Mouse (Mus musculus): ENCODE measurements around the gene Zfp385b.

Zfp385b gene

GRCm38 (mm10) chr2:77819539-77819938 lies at the start of gene Zfp385b:
TSS of gene Zfp385b (minus strand) at chr2:77819639.
- DNase-seq (ENCODE audit: low read depth): no peak

DNA sequence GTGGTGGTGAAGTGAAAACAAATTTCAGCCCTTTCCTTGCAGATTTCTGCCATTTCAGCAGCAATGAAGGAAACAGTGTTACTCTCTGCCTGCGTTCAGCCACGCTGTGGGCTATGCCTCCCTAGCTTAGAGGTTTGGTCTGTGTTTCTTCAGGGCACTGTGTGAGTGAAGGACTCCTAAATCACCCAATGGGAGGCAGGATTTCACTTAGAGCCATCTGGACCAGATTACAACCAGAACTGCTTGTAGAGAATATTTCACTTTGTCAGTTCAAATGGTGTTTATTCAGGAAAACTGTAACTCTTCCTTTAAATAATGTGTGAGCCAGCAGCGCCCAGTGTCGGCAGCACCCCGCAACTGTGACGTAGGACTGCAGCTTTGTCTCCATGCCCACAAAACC lies 44.5 kb upstream of the Zfp385b start:
- no peak for DNase-seq (ENCODE audit: low read depth)

DNA sequence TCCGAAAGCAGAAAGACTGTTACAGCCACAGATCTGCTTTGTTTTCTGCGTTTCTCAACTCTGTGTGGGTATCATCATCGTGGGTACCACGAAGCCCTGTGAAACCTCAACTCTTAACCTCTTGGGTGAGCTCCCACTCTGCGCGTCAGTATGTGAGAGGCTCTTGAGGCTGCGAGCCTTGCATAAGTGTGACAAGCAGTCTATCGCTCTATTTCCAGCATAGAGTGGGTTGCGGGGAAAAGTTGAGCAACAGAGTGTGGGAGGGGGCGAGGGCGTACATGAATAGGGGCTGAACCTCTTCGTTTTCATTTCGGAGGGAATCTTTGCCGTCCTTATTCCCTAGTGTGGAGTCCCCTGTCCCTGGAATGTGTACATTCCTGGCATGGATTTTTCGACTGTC lies 44.1 kb upstream of the Zfp385b start:
- DNase-seq (ENCODE audit: low read depth): no peak

GRCm38 (mm10) chr2:77841464-77841863 lies 22.0 kb upstream of the Zfp385b start:
- no peak for DNase-seq (ENCODE audit: low read depth)

GRCm38 (mm10) chr2:77839587-77839986 lies 20.1 kb upstream of the Zfp385b start:
- DNase-seq (ENCODE audit: low read depth): no peak

DNA sequence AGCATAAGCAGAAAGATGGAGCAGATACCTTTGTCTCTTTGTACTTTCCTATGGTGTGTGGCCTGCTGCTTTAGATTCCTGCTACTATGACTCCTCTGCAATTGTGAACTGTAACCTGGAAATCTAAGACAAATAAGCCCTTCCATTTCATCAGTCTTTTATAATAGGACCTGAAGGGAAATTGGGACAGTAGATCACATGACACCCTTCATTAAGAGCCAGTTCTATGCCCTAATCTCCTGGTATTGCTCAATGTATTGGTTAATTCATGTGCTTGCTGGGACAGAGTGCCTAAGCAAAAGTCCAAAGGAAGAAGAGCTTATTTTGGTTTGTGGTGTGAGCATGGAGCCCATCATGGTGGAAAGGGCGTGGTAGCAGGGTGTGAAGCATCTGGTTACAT lies 19.2 kb upstream of the Zfp385b start:
- no peak for DNase-seq (ENCODE audit: low read depth)

GRCm38 (mm10) chr2:77835781-77836180 lies 16.3 kb upstream of the Zfp385b start:
- DNase-seq (ENCODE audit: low read depth): no peak

GRCm38 (mm10) chr2:77826133-77826828 lies 6.8 kb upstream of the Zfp385b start:
- no peak for DNase-seq (ENCODE audit: low read depth)

- DNase-seq (ENCODE audit: low read depth): no peak
Observed at GRCm38 (mm10) chr2:77823026-77823425, 3.6 kb upstream of the Zfp385b start.

GRCm38 (mm10) chr2:77817357-77817894 lies 2.0 kb downstream of the Zfp385b start:
- DNase-seq (ENCODE audit: low read depth): no peak

DNA sequence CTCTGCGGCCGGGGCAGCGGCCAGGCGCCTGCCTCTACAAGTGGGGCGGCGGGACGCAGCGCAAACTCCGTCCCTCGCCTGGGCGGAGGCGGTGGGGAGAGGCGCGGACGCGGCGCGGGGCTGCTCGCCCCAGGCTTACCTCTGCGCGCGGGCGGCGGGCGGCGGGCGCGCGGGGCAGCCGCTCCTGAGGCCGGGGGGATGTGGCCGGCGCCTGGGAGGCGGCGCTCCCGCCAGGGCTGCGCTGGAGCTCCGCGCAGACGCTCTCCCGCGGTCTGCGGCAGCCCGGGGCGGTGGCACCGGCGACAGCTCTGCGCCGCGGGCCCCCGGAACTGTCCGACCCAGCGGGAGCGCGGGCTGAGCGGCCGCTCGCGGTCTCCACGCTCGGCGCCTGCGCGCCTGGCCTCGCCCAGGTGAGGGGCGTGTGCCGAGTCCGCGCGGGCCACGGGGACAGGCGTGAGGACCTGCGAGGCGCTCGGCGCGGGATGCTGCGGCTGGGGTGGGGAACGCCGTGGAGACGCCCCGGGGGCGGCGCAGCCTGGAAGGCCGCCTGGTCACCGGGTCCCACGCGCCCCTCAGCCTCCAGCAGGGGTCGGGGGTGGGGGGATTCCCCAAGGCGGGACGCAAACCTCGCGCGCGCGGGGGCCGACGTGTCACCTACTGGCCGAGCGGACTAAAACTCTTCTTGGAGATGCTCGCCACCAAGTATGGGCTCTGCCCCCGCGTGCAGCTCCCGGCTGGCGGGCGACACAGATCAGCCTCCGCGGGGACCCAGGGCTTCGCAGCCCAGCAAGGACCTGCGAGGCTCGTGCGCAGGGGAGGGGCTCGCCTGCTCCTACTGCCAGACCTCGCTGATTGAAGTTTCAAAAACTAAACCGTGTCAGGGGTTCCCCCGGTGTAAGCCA lies 2.8 kb downstream of the Zfp385b start:
- DNase-seq (ENCODE audit: low read depth): no peak

DNA sequence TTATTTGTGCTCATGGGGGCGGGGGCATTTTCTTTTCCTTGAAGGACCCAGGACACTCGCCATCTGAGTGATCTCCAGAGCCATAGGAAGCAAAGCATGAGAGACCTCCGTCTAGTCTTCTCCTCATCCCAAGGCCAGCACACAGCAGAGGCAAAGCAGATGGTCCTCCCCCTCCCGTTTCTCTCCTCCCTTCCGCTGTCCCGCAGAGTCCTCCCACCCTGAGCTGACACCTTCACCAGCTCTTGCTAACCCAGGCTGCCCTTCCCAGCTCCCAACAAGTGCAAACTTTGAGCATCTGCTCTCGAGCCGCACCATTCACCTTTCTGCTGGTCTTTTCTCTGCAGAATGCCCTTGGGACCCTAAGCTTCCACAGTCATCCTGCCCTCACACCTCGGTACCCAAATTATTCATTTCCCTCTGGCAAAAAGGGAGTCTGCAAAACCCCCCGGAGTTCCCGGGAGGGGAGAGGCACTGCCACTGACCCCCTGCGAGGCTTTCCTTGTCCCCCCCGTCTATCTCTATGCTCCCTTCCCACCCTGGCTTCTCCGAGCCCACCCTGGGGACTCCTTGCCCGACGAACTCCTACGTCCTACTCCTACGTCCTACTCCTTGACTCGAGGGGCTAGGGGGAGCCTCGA lies 3.5 kb downstream of the Zfp385b start:
- DNase-seq (ENCODE audit: low read depth): no peak

DNA sequence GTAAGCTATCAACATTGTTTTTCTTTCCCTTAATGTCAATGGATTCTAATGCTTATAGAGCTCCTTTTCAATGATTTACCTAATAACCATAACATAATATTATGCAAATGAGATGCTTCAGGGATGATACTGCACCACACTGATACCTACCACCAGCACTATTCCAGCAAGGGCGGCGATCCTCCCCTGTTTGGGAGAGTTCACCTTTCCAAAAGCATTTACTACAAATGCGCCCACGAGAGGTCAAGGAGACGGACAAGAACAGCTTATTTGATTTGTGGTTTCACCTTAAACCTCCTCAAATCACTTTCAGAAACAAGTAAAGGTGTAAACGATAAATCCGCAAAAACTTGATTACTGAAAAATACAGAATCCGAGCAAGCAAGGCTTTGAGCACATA lies 4.5 kb downstream of the Zfp385b start:
- DNase-seq (ENCODE audit: low read depth): no peak

- no peak for DNase-seq (ENCODE audit: low read depth)
Observed at GRCm38 (mm10) chr2:77813029-77813428, 6.4 kb downstream of the Zfp385b start.

- no peak for DNase-seq (ENCODE audit: low read depth)
Observed at GRCm38 (mm10) chr2:77810748-77811147, 8.7 kb downstream of the Zfp385b start.

GRCm38 (mm10) chr2:77804781-77805180 lies 14.7 kb downstream of the Zfp385b start:
- DNase-seq (ENCODE audit: low read depth): no peak

GRCm38 (mm10) chr2:77802291-77802690 lies 17.1 kb downstream of the Zfp385b start:
- no peak for DNase-seq (ENCODE audit: low read depth)

DNA sequence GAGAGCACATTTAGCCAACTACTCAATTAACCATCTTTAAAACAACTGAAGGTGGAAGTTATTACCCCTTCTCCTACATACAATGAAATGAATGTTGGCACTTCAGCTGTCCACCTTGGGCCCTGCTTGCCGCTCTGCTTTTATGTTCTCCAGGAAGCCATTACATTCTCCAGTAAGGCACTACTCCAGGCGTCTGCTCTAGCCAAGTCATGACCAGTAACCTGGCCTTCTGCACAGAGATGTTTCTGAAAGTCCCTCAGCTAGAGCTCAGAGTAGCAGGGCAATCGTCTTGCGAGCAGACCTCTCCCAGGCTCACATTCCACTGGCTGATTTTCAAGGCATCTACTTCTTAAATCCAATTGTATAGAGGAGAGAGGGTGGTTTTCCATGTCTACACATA lies 18.0 kb downstream of the Zfp385b start:
- no peak for DNase-seq (ENCODE audit: low read depth)

DNA sequence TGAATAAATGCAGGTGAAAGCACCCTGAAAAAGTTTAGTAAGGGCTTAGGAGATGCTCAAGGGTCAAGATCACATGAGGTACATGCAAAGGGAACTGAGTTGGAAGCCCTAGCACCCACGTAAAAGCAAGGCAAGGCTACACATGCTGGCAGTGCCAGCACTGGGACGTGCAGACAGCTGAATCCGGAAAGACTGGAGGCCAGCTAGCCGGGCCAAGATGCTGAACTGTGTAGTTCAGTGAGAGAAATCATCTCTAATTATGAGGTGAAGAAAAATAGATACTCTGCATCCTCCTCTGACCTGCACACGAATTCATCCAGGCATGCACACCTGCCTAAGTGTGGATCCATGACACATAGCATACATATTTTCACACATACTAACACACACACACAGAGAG lies 18.4 kb downstream of the Zfp385b start:
- no peak for DNase-seq (ENCODE audit: low read depth)

DNA sequence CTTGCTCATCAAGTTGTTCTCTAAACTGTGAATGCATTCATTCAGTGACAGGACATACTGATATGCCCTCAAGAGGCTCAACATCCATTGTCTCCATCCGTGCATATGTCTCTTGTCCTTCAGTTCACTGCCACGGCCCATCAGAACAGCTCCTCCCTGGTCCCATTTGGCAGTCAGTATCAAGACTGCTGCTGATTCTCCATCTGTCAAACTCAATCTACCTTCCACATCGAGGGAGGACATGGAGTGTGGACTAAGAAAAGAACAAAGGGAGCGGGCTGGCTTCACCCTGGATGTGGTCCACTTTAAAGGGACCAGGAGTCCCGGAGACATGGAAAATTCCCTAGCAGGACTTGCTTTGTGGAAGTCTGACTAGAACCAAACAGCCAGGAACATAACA lies 22.2 kb downstream of the Zfp385b start:
- no peak for DNase-seq (ENCODE audit: low read depth)

DNA sequence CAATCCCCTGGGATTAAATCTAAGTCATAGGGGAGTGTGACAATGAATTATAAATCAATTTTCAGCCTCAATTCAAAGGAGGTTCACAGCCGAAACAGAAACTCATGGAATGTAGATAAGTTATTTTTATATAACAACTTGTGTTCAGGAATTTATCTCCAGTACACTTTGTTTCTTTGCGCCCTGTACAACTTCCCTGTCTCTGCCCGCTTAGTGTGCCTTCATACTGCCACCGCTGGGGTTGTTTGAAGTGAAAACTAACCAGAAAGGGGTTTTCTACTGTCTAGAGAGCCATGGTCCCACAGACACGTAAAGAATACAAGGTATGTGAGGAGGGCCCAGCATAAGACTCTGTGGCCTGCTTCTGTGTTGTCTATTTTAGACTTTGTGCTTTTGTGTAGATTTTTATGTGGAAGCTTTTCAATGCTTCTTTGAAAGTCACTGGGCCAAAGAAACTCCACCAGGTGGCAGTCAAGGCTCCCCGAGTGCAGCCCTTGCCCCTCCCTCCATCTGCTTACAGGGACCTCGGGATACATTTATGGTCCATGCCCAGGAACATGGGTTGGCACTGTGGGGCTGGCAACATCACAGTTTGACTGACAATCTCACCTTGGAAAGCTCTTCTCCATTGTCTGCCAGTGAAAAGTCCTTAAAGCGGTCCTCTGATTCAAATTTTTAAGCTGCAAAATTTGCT lies 23.4 kb downstream of the Zfp385b start:
- DNase-seq (ENCODE audit: low read depth): no peak

- DNase-seq (ENCODE audit: low read depth): no peak
Observed at GRCm38 (mm10) chr2:77790846-77791245, 28.6 kb downstream of the Zfp385b start.
